Mouse (Mus musculus) v-Abl transformed pro-B cells (cell line): Measurements from ENCODE around the gene Ctsll3.

Source experiments
- in situ Hi-C, 2 experiments: fragments of 400-800 bp; cut with MboI; formaldehyde crosslinking; loops; one replicate each; pipeline ENCODE4 v1.15.1; 2025; ENCODE audit not compliant: unreplicated experiment in 2 of 2

Gene Ctsll3

DNA sequence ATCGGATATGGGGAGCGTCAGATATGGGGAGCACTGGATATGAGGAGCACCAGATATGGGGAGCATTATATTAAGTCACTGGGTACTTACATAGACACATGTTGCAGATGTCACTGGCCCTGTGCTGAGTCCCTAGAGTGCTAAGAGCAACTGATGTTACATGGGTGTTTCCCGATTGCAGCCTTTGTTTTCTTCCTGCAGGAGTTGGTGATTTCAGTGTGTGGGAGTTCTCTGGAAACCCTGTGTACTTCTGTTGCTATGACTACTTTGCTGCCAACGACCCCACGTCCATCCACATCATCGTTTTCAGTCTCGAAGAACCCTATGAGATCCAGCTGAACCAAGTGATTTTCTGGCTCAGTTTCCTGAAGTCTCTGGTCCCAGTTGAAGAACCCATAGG lies 51.7 kb downstream of the Ctsll3 start:
- in situ Hi-C loops = no loop called here

DNA sequence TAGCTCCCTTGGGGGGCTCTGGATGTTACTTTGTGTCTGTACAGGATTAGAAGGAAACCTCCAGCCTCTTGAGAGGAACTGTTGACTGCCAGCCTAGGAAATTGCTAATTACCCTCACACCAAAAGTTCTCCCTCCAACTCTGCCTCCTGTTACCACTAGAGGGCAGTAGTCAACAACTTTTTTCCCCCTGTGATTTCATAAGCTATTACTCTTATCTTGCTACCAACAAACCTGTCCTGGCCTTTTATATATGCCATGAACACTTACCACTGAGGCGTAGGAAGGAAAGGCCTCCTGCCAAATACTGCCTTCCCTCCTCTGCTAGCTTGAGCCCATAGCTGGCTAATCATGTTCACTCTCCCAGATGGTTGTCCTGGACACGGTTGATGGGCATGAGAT lies 54.1 kb downstream of the Ctsll3 start:
- in situ Hi-C loops = loop anchor here (5.0 to 25.0 kb wide), 4 partner anchors 494 to 1011 kb away; partner anchors contain the start of genes 1700014D04Rik (in 1 of the 2) and Spata31d1d (in 1 of the 2)
